Mouse (Mus musculus): Measurements from ENCODE around the gene Ndufs6. TPM values are rescaled to one million over a fixed set of nuclear protein-coding genes. Genes with fewer than 3 reads are reported as not detected.

The Ndufs6 gene
- total and polyA plus RNA-seq, 3 experiments: 266 to 276 TPM; not detected in 1

- TF ChIP-seq MAZ (IDR thresholded peaks at IDR 0.05; ENCODE audit: low read depth, low read length): no peak
- no peak for TF ChIP-seq ZNF384 (IDR thresholded peaks at IDR 0.05; ENCODE audit: low read depth, low read length)
- TF ChIP-seq MYB (IDR thresholded peaks at IDR 0.05; ENCODE audit: low read depth, low read length): no peak
- no peak for TF ChIP-seq ELF1 (IDR thresholded peaks at IDR 0.05; ENCODE audit: low read depth, low read length)
Measured at GRCm38 (mm10) chr13:73345102-73345890, 17.0 kb upstream of the Ndufs6 start (continued).

DNA sequence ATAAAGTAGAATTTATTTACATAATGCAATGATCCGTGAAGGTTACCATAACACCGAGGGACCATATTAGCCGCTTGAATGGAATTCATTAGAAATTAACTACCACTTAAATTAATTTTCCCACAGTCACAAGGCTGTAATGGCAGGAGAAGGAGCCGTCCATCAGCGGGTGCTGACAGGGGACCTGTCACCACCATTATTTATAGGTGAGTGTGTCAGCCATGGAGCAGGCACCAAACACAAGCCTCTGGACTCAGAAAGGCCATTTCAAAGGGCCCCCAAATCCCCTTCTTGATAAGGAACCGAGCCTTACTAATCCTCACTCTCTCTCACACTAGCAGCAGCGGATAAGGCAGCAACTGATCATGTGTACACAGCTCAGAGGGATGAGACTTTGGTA is 8.4 kb upstream of the Ndufs6 start:
- Histone ChIP-seq H3K4me3 (ENCODE audit: control insufficient read depth in 1 of 2, insufficient read depth in 1 of 2, low read depth in 2 of 2, low read length in 2 of 2) (no peak overlapping the region), H3K36me3 (ENCODE audit: control insufficient read depth in 1 of 2, insufficient read depth in 2 of 2, low read length in 2 of 2) (peaks cover 0 to 6% of the 10 kb centered on the region in 2 experiments; a peak in 2 of 4 replicates), H3K27me3 (ENCODE audit: control insufficient read depth in 1 of 2, insufficient read depth in 2 of 2, low read length in 2 of 2) (no peaks in the 10 kb centered on the region), H3K9me3 (replicated peaks; ENCODE audit: insufficient read depth, low read length) (no peaks in the 10 kb centered on the region), H3K4me1 (ENCODE audit: control insufficient read depth in 1 of 2, insufficient read depth in 2 of 2, low read length in 2 of 2) (no peaks in the 10 kb centered on the region; a peak in 2 of 4 replicates), H3K27ac (ENCODE audit: control insufficient read depth, low read depth, low read length) (no peak overlapping the region), H3K79me2 (ENCODE audit: control insufficient read depth, insufficient read depth, low read length, poor library complexity) (0 out of 2 replicates have a peak, but pooled peaks cover 1% of the 10 kb centered on the region), H3K9ac (ENCODE audit: control insufficient read depth, low read depth, low read length, poor library complexity, severe bottlenecking) (no peak overlapping the region)
- no peak for DNase-seq (ENCODE audit: low read depth, low spot score)
- TF ChIP-seq GABPA (IDR thresholded peaks at IDR 0.05; ENCODE audit: low read depth, low read length): no peak
- TF ChIP-seq HCFC1 (IDR thresholded peaks at IDR 0.05; ENCODE audit: low read depth, low read length): no peak
- no peak for TF ChIP-seq POLR2AphosphoS5 (IDR thresholded peaks at IDR 0.05; ENCODE audit: borderline replicate concordance, low read depth, low read length)
- no peak for TF ChIP-seq TBP (IDR thresholded peaks at IDR 0.05; ENCODE audit: low read depth, low read length)
- TF ChIP-seq JUND (IDR thresholded peaks at IDR 0.05; ENCODE audit: low read depth, low read length): no peak
- no peak for TF ChIP-seq UBTF (IDR thresholded peaks at IDR 0.05; ENCODE audit: borderline replicate concordance, insufficient read depth, low read depth, low read length)
- TF ChIP-seq BHLHE40 (IDR thresholded peaks at IDR 0.05; ENCODE audit: borderline replicate concordance, low read depth, low read length): no peak
- TF ChIP-seq POLR2AphosphoS2 (IDR thresholded peaks at IDR 0.05; ENCODE audit: low read length): no peak
- TF ChIP-seq USF1 (IDR thresholded peaks at IDR 0.05; ENCODE audit: low read depth, low read length): no peak
- TF ChIP-seq MYC (IDR thresholded peaks at IDR 0.05; ENCODE audit: low read depth, low read length): no peak
- no peak for TF ChIP-seq GATA1 (IDR thresholded peaks at IDR 0.05; ENCODE audit: low read depth, low read length)
- TF ChIP-seq NELFE (IDR thresholded peaks at IDR 0.05; ENCODE audit: low read depth, low read length): no peak
- TF ChIP-seq RAD21 (IDR thresholded peaks at IDR 0.05; ENCODE audit: low read depth, low read length): no peak
- no peak for TF ChIP-seq KAT2A (conservative IDR thresholded peaks at IDR 0.05; ENCODE audit: low read depth, low read length)
- TF ChIP-seq ETS1 (IDR thresholded peaks at IDR 0.05; ENCODE audit: low read depth, low read length): no peak
- TF ChIP-seq RCOR1 (IDR thresholded peaks at IDR 0.05; ENCODE audit: low read depth, low read length): no peak
